Comparison of ENCODE assay signal across 29 mouse cellular contexts in genomic region chr5:146440273-146440672, GRCm38 (mm10). TPM values are rescaled to one million over a fixed set of nuclear protein-coding genes. Genes with fewer than 3 reads are reported as not detected.
DNase-seq lines count a peak whose midpoint lies in the region; ATAC-seq and TF ChIP-seq lines count a peak whose summit lies in the region.
"Had no signal": no experiment of that assay in that cellular context is flagged by ENCODE, and none has a peak within 500 bp of the region (broad histone marks: within the 10 kb centered on the region; RNA-seq: fewer than 3 reads in every experiment).

No protein-coding gene starts in this region.

- peaks cover 15% of the 10 kb centered on the region; the same call in 1 of the 2 replicates for H3K36me3 ChIP-seq in hindbrain, postnatal 0 days (ENCODE audit: insufficient read depth, low read length)
- H3K36me3 ChIP-seq in hindbrain, embryonic 10.5 days: peaks cover 89% of the 10 kb centered on the region
- H3K36me3 ChIP-seq in lung, postnatal 0 days (ENCODE audit: insufficient read depth, low read length): no peaks in the 10 kb centered on the region
- H3K36me3 ChIP-seq: G1E; heart, embryonic 15.5 days; lung, embryonic 15.5 days had no signal

- TF ChIP-seq CTCF in hindbrain, postnatal 0 days (IDR thresholded peaks at IDR 0.05; ENCODE audit: low read depth): peak; percentile 45
- 0 out of 2 replicates have a peak, but pooled peaks have one; percentile 7 for TF ChIP-seq CTCF in lung, postnatal 0 days (IDR thresholded peaks at IDR 0.05)

- H3K4me2 ChIP-seq in hindbrain, postnatal 0 days (ENCODE audit: low read depth, low read length): no peak overlapping the region
- no peak overlapping the region for H3K4me2 ChIP-seq in lung, postnatal 0 days (replicated peaks; ENCODE audit: low read depth, low read length)
- H3K4me2 ChIP-seq: embryonic facial prominence, embryonic 12.5 days; forebrain, embryonic 13.5 days; heart, embryonic 15.5 days; lung, embryonic 15.5 days; neural tube, embryonic 15.5 days had no signal

- H3K9ac ChIP-seq in hindbrain, postnatal 0 days (replicated peaks; ENCODE audit: low read length): no peak overlapping the region
- no peak overlapping the region for H3K9ac ChIP-seq in lung, postnatal 0 days (replicated peaks; ENCODE audit: low read depth)
- H3K9ac ChIP-seq: embryonic facial prominence, embryonic 12.5 days; forebrain, embryonic 13.5 days; heart, embryonic 15.5 days; lung, embryonic 15.5 days; neural tube, embryonic 15.5 days had no signal

- no peak for TF ChIP-seq EP300 in lung, postnatal 0 days (IDR thresholded peaks at IDR 0.05)

- no peak overlapping the region for H3K27ac ChIP-seq in hindbrain, postnatal 0 days
- H3K27ac ChIP-seq in hindbrain, embryonic 10.5 days: no peak overlapping the region
- H3K27ac ChIP-seq in lung, postnatal 0 days (ENCODE audit: low read length): no peak overlapping the region
- H3K27ac ChIP-seq: embryonic facial prominence, embryonic 12.5 days; forebrain, embryonic 13.5 days; heart, embryonic 15.5 days; limb, embryonic 10.5 days; lung, embryonic 15.5 days; neural tube, embryonic 15.5 days had no signal

- no peak overlapping the region for H3K4me3 ChIP-seq in hindbrain, postnatal 0 days (ENCODE audit: low read length)
- no peak overlapping the region for H3K4me3 ChIP-seq in hindbrain, embryonic 10.5 days
- no peak overlapping the region for H3K4me3 ChIP-seq in lung, postnatal 0 days (ENCODE audit: low read depth, low read length)
- H3K4me3 ChIP-seq: embryonic facial prominence, embryonic 12.5 days; erythroblast, embryonic 14.5 days; forebrain, embryonic 13.5 days; heart, embryonic 15.5 days; limb, embryonic 10.5 days; lung, embryonic 15.5 days; neural tube, embryonic 15.5 days had no signal

- H3K9me3 ChIP-seq in hindbrain, postnatal 0 days (ENCODE audit: low read length): no peaks in the 10 kb centered on the region
- peaks cover 12% of the 10 kb centered on the region; the same call in 1 of the 2 replicates for H3K9me3 ChIP-seq in hindbrain, embryonic 10.5 days
- H3K9me3 ChIP-seq in lung, postnatal 0 days (ENCODE audit: low read length): no peaks in the 10 kb centered on the region
- H3K9me3 ChIP-seq: embryonic facial prominence, embryonic 12.5 days; forebrain, embryonic 13.5 days; heart, embryonic 15.5 days; limb, embryonic 10.5 days; lung, embryonic 15.5 days; neural tube, embryonic 15.5 days had no signal

- no peak for DNase-seq in hindbrain, postnatal 0 days (ENCODE audit: low spot score)
- DNase-seq in hindbrain, embryonic 10.5 days (ENCODE audit: low spot score): no peak
- DNase-seq in lung, postnatal 0 days (ENCODE audit: low spot score): no peak
- DNase-seq in lung, postnatal 10 days: no peak
- DNase-seq in A20 (ENCODE audit: low read depth, low spot score) (peak; percentile 9), R1 (ENCODE audit: low read depth, low spot score) (peak; percentile 70)
- no peak for DNase-seq in adrenal gland, postnatal 10 days
- DNase-seq: gastrocnemius, postnatal 25 days; layer of hippocampus, postnatal 36 days; midbrain, embryonic 14.5 days; right cerebral cortex, postnatal 4 days; thymus, postnatal 14 days had no signal

- no peaks in the 10 kb centered on the region for H3K27me3 ChIP-seq in hindbrain, postnatal 0 days (ENCODE audit: insufficient read depth, low read length)
- H3K27me3 ChIP-seq in hindbrain, embryonic 10.5 days (ENCODE audit: insufficient read depth, poor library complexity, severe bottlenecking): no peaks in the 10 kb centered on the region
- no peaks in the 10 kb centered on the region for H3K27me3 ChIP-seq in lung, postnatal 0 days (replicated peaks; ENCODE audit: insufficient read depth, low read length)
- H3K27me3 ChIP-seq: embryonic facial prominence, embryonic 12.5 days; forebrain, embryonic 13.5 days; lung, embryonic 15.5 days; neural tube, embryonic 15.5 days had no signal

- WGBS in hindbrain, postnatal 0 days: 96% methylated on average over 5 of the region's 5 CpGs
- WGBS in hindbrain, embryonic 10.5 days: 89% methylated on average over 5 of the region's 5 CpGs
- 93% methylated on average over 5 of the region's 5 CpGs for WGBS in lung, postnatal 0 days

- ATAC-seq in hindbrain, postnatal 0 days: no peak
- no peak for ATAC-seq in lung, postnatal 0 days
- ATAC-seq in megakaryocyte progenitor cell, adult 5-6 weeks (replicated peaks; ENCODE audit: poor library complexity): no peak
- ATAC-seq: forebrain, embryonic 13.5 days had no signal

- no peaks in the 10 kb centered on the region for H3K4me1 ChIP-seq in hindbrain, postnatal 0 days (ENCODE audit: insufficient read depth, low read length)
- H3K4me1 ChIP-seq in hindbrain, embryonic 10.5 days (replicated peaks): no peaks in the 10 kb centered on the region
- no peaks in the 10 kb centered on the region for H3K4me1 ChIP-seq in lung, postnatal 0 days (ENCODE audit: insufficient read depth, low read depth, low read length)
- H3K4me1 ChIP-seq: embryonic facial prominence, embryonic 12.5 days; forebrain, embryonic 13.5 days; heart, embryonic 15.5 days; limb, embryonic 10.5 days; lung, embryonic 15.5 days; neural tube, embryonic 15.5 days had no signal

RNA-seq across cellular contexts. Expression of gene Gm6408, which starts 41.5 kb away (rescaled TPM):
- total RNA-seq in hindbrain, postnatal 0 days (2014; rRNA removed): 0.63 TPM in 1 of 2 replicates, not detected in the other
- polyA plus RNA-seq in hindbrain, postnatal 0 days (2015; fragmentation: Nextera tagmentation; extraction: Ambion mirVana): not detected in 2 replicates
- not detected in 2 replicates for polyA plus RNA-seq in hindbrain, embryonic 10.5 days (2016; fragmentation: Nextera tagmentation; extraction: Ambion mirVana)
- polyA plus RNA-seq in lung, postnatal 0 days (2015; fragmentation: Nextera tagmentation; extraction: Ambion mirVana): not detected in 2 replicates
- not detected in 2 replicates for total RNA-seq in megakaryocyte progenitor cell, adult 5-6 weeks (2015)
- not detected in 2 replicates for total RNA-seq in megakaryocyte progenitor cell, adult 5-6 weeks (2017)
- total RNA-seq in adrenal gland, postnatal 10 days (2021): not detected
- total RNA-seq: adrenal gland, adult 18-20 months; G1E; gastrocnemius, postnatal 25 days; heart, adult 8-10 months; hematopoietic stem cell, adult 5-6 weeks; layer of hippocampus, postnatal 36 days; liver, adult 2 months had no signal
- polyA plus RNA-seq: embryonic facial prominence, embryonic 12.5 days; erythroblast, embryonic 14.5 days; forebrain, embryonic 13.5 days; G1E; heart, embryonic 15.5 days; intestine, embryonic 14.5 days; kidney, embryonic 14.5 days; large intestine, adult 2 months; limb, embryonic 10.5 days; liver, adult 2 months; lung, embryonic 15.5 days; midbrain, embryonic 14.5 days; neural tube, embryonic 15.5 days; stomach, embryonic 16.5 days had no signal

RNA-seq across cellular contexts. Expression of gene Gm6370, which starts 50.9 kb away (rescaled TPM):
- not detected in 2 replicates for total RNA-seq in hindbrain, postnatal 0 days (2014; rRNA removed)
- polyA plus RNA-seq in hindbrain, postnatal 0 days (2015; fragmentation: Nextera tagmentation; extraction: Ambion mirVana): not detected in 2 replicates
- not detected in 2 replicates for polyA plus RNA-seq in hindbrain, embryonic 10.5 days (2016; fragmentation: Nextera tagmentation; extraction: Ambion mirVana)
- not detected in 2 replicates for polyA plus RNA-seq in lung, postnatal 0 days (2015; fragmentation: Nextera tagmentation; extraction: Ambion mirVana)
- total RNA-seq in megakaryocyte progenitor cell, adult 5-6 weeks (2015): not detected in 2 replicates
- not detected in 2 replicates for total RNA-seq in megakaryocyte progenitor cell, adult 5-6 weeks (2017)
- under 1 TPM in 1 of 2 experiments, not detected in 1; 0.33 TPM for total RNA-seq in adrenal gland, postnatal 10 days (2021)
- total RNA-seq: adrenal gland, adult 18-20 months; G1E; gastrocnemius, postnatal 25 days; heart, adult 8-10 months; hematopoietic stem cell, adult 5-6 weeks; layer of hippocampus, postnatal 36 days; liver, adult 2 months had no signal
- polyA plus RNA-seq: embryonic facial prominence, embryonic 12.5 days; erythroblast, embryonic 14.5 days; forebrain, embryonic 13.5 days; G1E; heart, embryonic 15.5 days; intestine, embryonic 14.5 days; kidney, embryonic 14.5 days; large intestine, adult 2 months; limb, embryonic 10.5 days; liver, adult 2 months; lung, embryonic 15.5 days; midbrain, embryonic 14.5 days; neural tube, embryonic 15.5 days; stomach, embryonic 16.5 days had no signal

RNA-seq across cellular contexts. Expression of gene Wasf3, which starts 55.5 kb away (rescaled TPM):
- 38.6 and 39.8 TPM in 2 replicates for total RNA-seq in hindbrain, postnatal 0 days (2014; rRNA removed)
- 15.7 and 17.0 TPM in 2 replicates for polyA plus RNA-seq in hindbrain, postnatal 0 days (2015; fragmentation: Nextera tagmentation; extraction: Ambion mirVana)
- polyA plus RNA-seq in hindbrain, embryonic 10.5 days (2016; fragmentation: Nextera tagmentation; extraction: Ambion mirVana): 13.1 and 16.7 TPM in 2 replicates
- 0.31 and 0.37 TPM in 2 replicates for polyA plus RNA-seq in lung, postnatal 0 days (2015; fragmentation: Nextera tagmentation; extraction: Ambion mirVana)
- total RNA-seq in megakaryocyte progenitor cell, adult 5-6 weeks (2015): not detected in 2 replicates
- total RNA-seq in megakaryocyte progenitor cell, adult 5-6 weeks (2017): not detected in 2 replicates
- 10 to 100 TPM; 13.8 to 14.0 TPM for total RNA-seq in adrenal gland, postnatal 10 days (2021)
- total RNA-seq: hematopoietic stem cell, adult 5-6 weeks had no signal
- polyA plus RNA-seq: erythroblast, embryonic 14.5 days; G1E had no signal

Comparison
In these comparisons a context has a peak if more than half of its experiments do, and no peak if none do; other contexts are left out.
1. DNase-seq: peak in A20 (single experiment) and R1 (single experiment); none in hindbrain, postnatal 0 days (single experiment), hindbrain, embryonic 10.5 days (single experiment), lung, postnatal 0 days (single experiment), lung, postnatal 10 days (single experiment) and adrenal gland, postnatal 10 days (single experiment).
2. RNA of gene Wasf3, which starts 55.5 kb away (total RNA-seq): 38.6 to 39.8 TPM in hindbrain, postnatal 0 days and 13.8 to 14.0 TPM in adrenal gland, postnatal 10 days; not detected in megakaryocyte progenitor cell, adult 5-6 weeks; every median in the first group is over 10 times any median in the second.